Mouse (Mus musculus) neural tube, embryonic 13.5 days (tissue): ENCODE results near the gene Tmsb15l. TPM values are rescaled to one million over a fixed set of nuclear protein-coding genes. Genes with fewer than 3 reads are reported as not detected.
A peak's percentile ranks its signal among the peaks of the same experiment; 100 is the strongest.
"Not testable (repeated sequence)": the region's sequence is repeated elsewhere in the genome, so short reads cannot be mapped to it uniquely, and the experiment has no call there.

Experiments
- ATAC-seq: fragments of 200-750 bp; cut with Nextera tagmentation; 2 replicates; pipeline ENCODE4 v1.8.0; 2017; ENCODE audit warnings: low read depth, mild to moderate bottlenecking, moderate TSS enrichment, moderate library complexity
- H3K27ac ChIP-seq: fragments of 300-500 bp; sonication (generic); replicated peaks from 2 replicates; pipeline ENCODE4 v1.5.1; 2015; ENCODE audit warnings: moderate library complexity, mild to moderate bottlenecking, inconsistent platforms
- H3K27me3 ChIP-seq: fragments of 300-500 bp; sonication (generic); 2 replicates; pipeline ENCODE4 v1.6.1; 2015; ENCODE audit warnings: mild to moderate bottlenecking, inconsistent platforms
- H3K36me3 ChIP-seq: fragments of 300-500 bp; sonication (generic); 2 replicates; pipeline ENCODE4 v1.6.1; 2015; ENCODE audit warnings: mild to moderate bottlenecking, inconsistent platforms
- H3K4me1 ChIP-seq: fragments of 300-500 bp; sonication (generic); replicated peaks from 2 replicates; pipeline ENCODE4 v1.6.1; 2015; ENCODE audit warnings: inconsistent platforms
- H3K4me2 ChIP-seq: fragments of 300-500 bp; sonication (generic); 2 replicates; pipeline ENCODE4 v1.6.1; 2015; ENCODE audit warnings: inconsistent platforms, mild to moderate bottlenecking, moderate library complexity
- H3K4me3 ChIP-seq: fragments of 300-500 bp; sonication (generic); 2 replicates; pipeline ENCODE4 v1.5.1; 2015; ENCODE audit warnings: mild to moderate bottlenecking, inconsistent platforms
- H3K9ac ChIP-seq: fragments of 300-500 bp; sonication (generic); 2 replicates; pipeline ENCODE4 v1.6.1; 2015; ENCODE audit warnings: moderate library complexity, mild to moderate bottlenecking, inconsistent platforms
- H3K9me3 ChIP-seq: fragments of 300-500 bp; sonication (generic); 2 replicates; pipeline ENCODE4 v1.6.1; 2016; ENCODE audit warnings: inconsistent platforms
- WGBS: fragments of 180-500 bp; shearing (Covaris S2); methylation state at CpG from one replicate; pipeline ENCODE4 v1.1.7; 2015; 5-methylcytosine and 5-hydroxymethylcytosine counted together
- polyA plus RNA-seq: library from polyadenylated mRNA; unstranded; fragments of >200 nt; fragmentation: Nextera tagmentation; extraction: Ambion mirVana; gene quantifications from 2 replicates; pipeline ENCODE4 v1.2.1, GENCODE M21; 2015

The Tmsb15l gene
- polyA plus RNA-seq, 1 experiment from 2014 or later, result 12.3 TPM

DNA sequence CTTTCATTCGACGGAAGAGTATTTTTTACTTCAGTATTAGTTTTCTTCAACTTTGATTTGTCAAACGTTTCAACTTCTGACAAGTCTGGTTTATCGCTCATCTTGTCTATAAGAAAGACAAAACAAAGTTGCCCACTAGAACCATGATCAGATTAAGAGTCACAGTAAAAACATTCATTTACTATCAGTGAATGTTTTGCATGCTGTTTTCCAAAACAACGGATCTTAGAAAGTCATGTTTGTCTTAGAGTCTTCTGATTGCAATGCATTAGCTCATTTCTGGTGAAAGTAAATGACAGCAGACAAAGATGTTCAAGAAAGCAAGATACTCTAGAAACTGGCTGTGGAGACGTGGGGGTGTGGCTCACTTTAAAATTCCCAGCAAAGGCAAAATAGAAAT is 1.3 kb downstream of the Tmsb15l start, which contains the start of gene Tmsb15b2:
Gene Tmsb15b2 (minus strand): TSS at position 101 of the 400 bp plus-strand sequence.
- not testable (repeated sequence) for H3K9me3 ChIP-seq, H3K4me1 ChIP-seq, ATAC-seq, H3K27me3 ChIP-seq, H3K36me3 ChIP-seq, H3K27ac ChIP-seq
- Histone ChIP-seq H3K9ac (peak within 1 kb of the TSS; percentile 65), H3K4me2 (peak within 1 kb of the TSS; percentile 58), H3K4me3 (peak within 1 kb of the TSS; percentile 46)
- WGBS, result 89% methylated on average over 6 of the region's 6 CpGs

DNA sequence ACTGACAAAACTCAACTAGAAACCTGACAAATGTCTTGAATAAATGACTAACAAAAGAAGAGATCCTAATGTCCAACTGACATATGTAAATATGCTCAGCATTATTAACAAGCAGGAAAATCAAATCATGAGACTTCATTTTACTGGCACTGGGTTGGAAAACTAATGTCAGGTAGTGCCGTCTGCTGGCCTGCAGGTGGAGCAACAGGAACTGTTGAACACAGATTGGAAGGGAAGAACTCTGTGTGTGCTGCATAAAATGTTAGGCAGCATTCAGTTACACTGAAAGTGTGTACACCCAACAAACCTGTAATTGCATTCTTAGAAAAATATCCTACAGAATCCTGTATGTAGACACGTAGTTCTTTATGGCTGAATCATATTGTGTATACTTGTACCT is 17.0 kb downstream of the Tmsb15l start:
- Histone ChIP-seq H3K36me3 (no peaks in the 10 kb centered on the region), H3K27me3 (no peaks in the 10 kb centered on the region), H3K4me2 (no peak overlapping the region), H3K4me1 (no peaks in the 10 kb centered on the region), H3K27ac (no peak overlapping the region), H3K9ac (no peak overlapping the region), H3K9me3 (no peaks in the 10 kb centered on the region), H3K4me3 (no peak overlapping the region)
- WGBS, result 29% methylated on average over 2 of the region's 2 CpGs
- ATAC-seq, result no peak

DNA sequence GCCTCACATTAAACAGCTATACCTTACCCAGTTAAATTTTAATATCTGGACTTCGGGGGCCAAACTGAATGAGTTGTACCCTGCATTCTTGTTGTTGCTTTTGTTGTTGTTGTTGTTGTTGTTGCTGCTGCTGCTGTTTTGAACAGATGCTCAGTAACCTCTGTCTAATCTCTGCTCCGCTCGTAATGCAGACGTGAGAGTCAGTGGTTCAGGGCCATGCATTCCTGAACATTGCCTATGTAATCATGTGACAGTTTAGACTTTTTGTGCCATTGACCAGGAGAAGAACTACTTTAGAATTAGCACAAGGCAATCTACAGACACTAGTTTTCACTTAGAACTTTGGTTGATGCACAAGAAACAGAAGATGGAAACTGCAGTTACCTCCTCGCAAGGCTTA is 18.4 kb downstream of the Tmsb15l start:
- not testable (repeated sequence) for H3K9me3 ChIP-seq, H3K4me1 ChIP-seq, H3K9ac ChIP-seq, H3K27me3 ChIP-seq, H3K36me3 ChIP-seq, H3K27ac ChIP-seq
- WGBS, result 56% methylated on average over 5 of the region's 5 CpGs
- peak overlapping the region; percentile 42 for H3K4me3 ChIP-seq
- H3K4me2 ChIP-seq, result peak overlapping the region; percentile 54
- ATAC-seq, result peak; percentile 49

DNA sequence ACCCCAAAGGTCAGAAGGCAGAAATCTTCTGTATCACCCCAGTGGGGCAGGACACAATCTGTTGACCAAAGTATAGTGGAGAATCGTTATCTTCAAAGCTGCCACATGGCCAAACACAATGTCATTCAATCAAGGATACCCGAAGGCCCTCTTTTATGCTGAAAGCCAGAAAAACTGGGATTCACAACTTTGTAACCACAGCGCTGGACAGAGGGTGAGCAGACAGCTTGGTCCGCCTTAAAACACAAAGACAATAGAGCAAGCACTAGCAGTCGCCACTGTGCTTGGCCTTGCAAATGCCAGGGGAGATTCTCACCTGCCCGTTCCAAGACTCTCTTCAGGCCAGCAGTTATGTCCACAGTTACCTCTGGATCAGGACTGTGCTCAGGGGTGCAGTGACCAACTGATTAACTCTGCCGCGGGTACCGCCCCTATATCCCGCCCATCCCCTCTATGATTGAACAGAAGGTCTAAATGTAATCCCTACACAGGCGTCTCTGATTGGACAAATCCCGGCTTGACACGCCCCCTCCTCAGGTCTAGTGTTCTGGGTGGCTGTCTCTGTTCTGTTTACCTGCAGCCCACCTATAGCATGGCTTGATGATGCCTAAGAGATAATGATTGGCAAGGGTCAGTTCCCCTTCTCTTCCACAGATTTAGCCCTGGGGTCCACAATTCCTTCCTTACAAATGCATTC is 18.9 kb downstream of the Tmsb15l start:
- not testable (repeated sequence) for H3K27me3 ChIP-seq, H3K27ac ChIP-seq, H3K36me3 ChIP-seq, H3K9me3 ChIP-seq, H3K4me1 ChIP-seq
- WGBS, result 30% methylated on average over 13 of the region's 13 CpGs
- Histone ChIP-seq H3K9ac (peak overlapping the region; percentile 58; the same call in 1 of the 2 replicates), H3K4me2 (peak overlapping the region; percentile 54), H3K4me3 (peak overlapping the region; percentile 42)
- ATAC-seq, result peak; percentile 100

DNA sequence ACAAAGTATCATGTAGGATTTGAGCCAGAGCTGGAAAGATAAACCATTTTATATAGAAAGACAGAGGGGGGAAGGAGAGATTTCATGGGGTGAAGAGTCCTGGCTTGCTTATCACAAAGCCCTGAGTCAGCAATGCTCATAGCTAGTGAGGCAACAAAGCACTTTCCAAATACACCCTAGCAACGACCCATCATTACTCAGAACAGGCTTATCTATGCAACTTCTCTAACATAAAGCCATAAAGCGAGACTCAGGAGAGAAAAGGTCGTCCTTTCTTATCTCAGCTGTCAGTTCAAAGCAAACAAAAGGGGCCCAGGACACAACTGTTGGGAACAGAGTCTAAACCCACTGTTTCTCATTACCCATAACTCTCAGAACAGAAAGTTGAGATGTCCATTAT is 38.7 kb downstream of the Tmsb15l start:
- Histone ChIP-seq H3K9ac (no peak overlapping the region), H3K4me1 (no peaks in the 10 kb centered on the region), H3K36me3 (no peaks in the 10 kb centered on the region), H3K9me3 (no peaks in the 10 kb centered on the region), H3K27me3 (no peaks in the 10 kb centered on the region), H3K4me3 (no peak overlapping the region), H3K27ac (no peak overlapping the region), H3K4me2 (no peak overlapping the region)
- ATAC-seq, result no peak
- WGBS, result 40% methylated on average over 3 of the region's 3 CpGs

DNA sequence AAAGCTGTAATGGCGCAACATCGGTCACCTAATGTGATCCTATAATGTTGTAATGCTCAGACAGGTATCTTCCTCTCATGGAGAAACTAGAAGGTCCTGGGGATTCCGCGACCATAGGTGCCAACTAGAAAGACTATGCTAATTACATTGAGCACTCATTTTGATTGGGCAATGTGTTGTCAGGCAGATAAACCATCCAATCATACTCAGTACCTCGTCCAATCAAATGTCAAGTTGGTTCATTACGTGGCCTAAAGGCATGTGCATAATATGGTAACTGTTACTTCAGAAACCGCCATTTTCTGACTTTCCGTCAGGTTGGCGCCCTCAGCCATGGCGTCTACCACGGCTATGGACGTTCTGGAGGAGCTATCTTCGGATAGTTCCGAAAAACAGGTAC is 49.6 kb downstream of the Tmsb15l start, which contains the start of gene H2bfm:
Gene H2bfm (plus strand): TSS at position 295 of the 400 bp plus-strand sequence.
- no peak within 1 kb of the TSS for H3K27ac ChIP-seq
- no peak within 1 kb of the TSS for H3K9ac ChIP-seq
- H3K4me3 ChIP-seq, result no peak within 1 kb of the TSS
- H3K4me1 ChIP-seq, result no peaks in the 10 kb centered on the region
- H3K9me3 ChIP-seq, result peaks cover 11% of the 10 kb centered on the region; the same call in 1 of the 2 replicates
- no peaks in the 10 kb centered on the region for H3K27me3 ChIP-seq
- ATAC-seq, result no peak
- H3K36me3 ChIP-seq, result no peaks in the 10 kb centered on the region
- 95% methylated on average over 14 of the region's 14 CpGs for WGBS
- no peak within 1 kb of the TSS for H3K4me2 ChIP-seq

DNA sequence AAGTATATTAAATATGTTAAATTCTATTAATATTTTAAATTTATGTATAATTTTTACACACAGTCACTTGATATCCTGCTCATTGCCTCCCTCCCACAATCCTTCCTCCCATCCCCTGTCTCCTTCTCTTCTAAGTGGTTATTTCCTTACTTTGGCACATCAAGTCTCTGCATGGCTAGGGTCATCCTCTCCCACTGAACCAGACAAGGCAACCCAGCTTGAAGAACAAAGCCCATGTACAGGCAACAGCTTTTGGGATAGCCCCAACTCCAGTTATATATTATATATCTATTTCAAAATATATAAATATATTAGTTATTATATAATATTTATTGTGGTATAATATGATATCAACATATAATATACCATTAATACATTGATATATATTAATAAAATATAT is 50.8 kb downstream of the Tmsb15l start:
- no peak overlapping the region for H3K4me2 ChIP-seq
- H3K36me3 ChIP-seq, result no peaks in the 10 kb centered on the region
- ATAC-seq, result no peak
- no peaks in the 10 kb centered on the region for H3K27me3 ChIP-seq
- H3K9me3 ChIP-seq, result peaks cover 11% of the 10 kb centered on the region; the same call in 1 of the 2 replicates
- H3K9ac ChIP-seq, result no peak overlapping the region
- H3K4me3 ChIP-seq, result no peak overlapping the region
- no peaks in the 10 kb centered on the region for H3K4me1 ChIP-seq
- H3K27ac ChIP-seq, result no peak overlapping the region

Other genes starting within 250 kb of the Tmsb15l start
- 508 and 542 TPM in 2 replicates for gene Morf4l2, start 233.2 kb downstream of the Tmsb15l start, polyA plus RNA-seq
- 0.13 and 0.17 TPM in 2 replicates for gene Glra4, start 196.7 kb downstream of the Tmsb15l start, polyA plus RNA-seq
- gene Plp1, start 154.2 kb downstream of the Tmsb15l start, polyA plus RNA-seq, result 33.6 and 36.5 TPM in 2 replicates
- 16.9 and 17.5 TPM in 2 replicates for gene Rab9b, start 108.1 kb downstream of the Tmsb15l start, polyA plus RNA-seq
- gene H2bfm, start 49.5 kb downstream of the Tmsb15l start, polyA plus RNA-seq, result not detected in 2 replicates
- gene Tmsb15b2, start 1.4 kb downstream of the Tmsb15l start, polyA plus RNA-seq, result 122 and 129 TPM in 2 replicates
- gene Tmsb15b1, start within 50 bp of the Tmsb15l start, polyA plus RNA-seq, result 36.6 and 43.6 TPM in 2 replicates
- 215 and 233 TPM in 2 replicates for gene Zcchc18, start 16.3 kb upstream of the Tmsb15l start, polyA plus RNA-seq
- gene Slc25a53, start 61.4 kb upstream of the Tmsb15l start, polyA plus RNA-seq, result 13.1 and 15.8 TPM in 2 replicates
- 6.4 and 7.1 TPM in 2 replicates for gene Fam199x, start 72.7 kb upstream of the Tmsb15l start, polyA plus RNA-seq
- not detected in 2 replicates for gene Esx1, start 145.2 kb upstream of the Tmsb15l start, polyA plus RNA-seq